Mouse (Mus musculus) kidney, adult 18-20 months (tissue): Measurements from ENCODE around the gene C2cd2l.
"Not testable (repeated sequence)": the region's sequence is repeated elsewhere in the genome, so short reads cannot be mapped to it uniquely, and the experiment has no call there.

Experiments
- DNase-seq: peaks from one replicate; pipeline ENCODE4 v3.0.0; 2021

Gene C2cd2l

DNA sequence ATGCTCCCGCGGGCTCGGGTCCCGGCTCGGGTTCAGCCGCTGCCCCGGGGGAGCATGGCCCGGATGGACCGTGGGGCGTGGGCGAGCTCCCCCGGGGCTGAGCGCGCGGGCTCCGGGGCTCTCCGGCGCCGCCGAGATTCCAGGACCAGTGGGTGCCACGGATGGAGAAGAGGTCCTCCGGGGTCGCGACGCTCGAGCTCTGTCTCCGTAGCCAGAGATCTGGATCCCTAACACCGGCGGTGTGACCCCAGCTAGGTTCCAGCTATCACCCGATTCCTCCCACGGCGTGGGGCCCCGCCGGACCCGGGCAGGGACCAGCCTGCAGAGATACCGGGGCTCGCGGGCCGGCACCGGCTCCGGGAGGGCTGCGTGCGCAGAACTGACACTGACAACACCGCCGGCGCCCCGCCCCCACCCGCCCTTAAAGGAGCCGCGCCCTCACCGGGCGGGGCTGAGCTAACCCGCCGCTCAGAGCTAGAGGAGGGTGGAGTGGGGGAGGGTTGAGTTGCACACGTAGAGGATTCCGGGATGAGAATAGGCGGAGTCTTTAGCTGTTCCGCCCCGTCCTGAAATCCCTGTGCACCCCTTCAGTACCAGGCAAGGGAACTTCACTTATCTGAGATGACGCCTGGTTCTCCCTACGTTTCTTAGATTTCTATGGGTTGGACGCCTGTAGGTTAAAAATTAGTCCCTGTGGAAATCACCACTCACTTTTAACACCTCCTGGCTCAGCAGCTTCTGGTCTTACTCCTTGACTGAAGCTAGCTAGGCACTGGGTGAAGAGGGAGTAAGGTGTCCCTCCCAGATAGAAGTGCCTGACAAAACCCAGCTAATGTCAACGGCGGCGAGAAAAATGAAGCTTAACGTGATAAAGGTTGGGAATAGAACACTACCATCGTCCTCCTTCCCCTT lies at the start of gene C2cd2l:
Gene C2cd2l (minus strand): TSS at position 399 of the 912 bp plus-strand sequence.
- DNase-seq = peak; percentile 89

DNA sequence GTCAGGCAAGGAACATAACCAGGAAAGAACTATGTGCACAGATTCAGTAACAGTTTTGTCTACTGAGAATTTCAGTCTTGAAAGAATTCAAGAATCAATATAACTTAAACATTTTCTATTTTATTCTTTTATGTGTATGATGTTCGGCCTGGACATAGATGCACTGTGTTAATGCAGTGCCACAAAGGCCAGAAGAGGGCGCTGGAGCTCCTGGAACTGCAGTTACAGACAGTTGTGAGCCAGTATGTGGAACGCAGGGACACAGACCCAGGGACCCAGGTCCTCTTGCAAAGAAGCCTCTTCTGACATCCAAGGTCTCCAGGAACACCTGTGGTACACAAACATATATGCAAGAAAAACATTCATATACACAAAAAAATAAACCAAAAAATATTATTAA lies 44.4 kb upstream of the C2cd2l start:
- DNase-seq = peak; percentile 46

DNA sequence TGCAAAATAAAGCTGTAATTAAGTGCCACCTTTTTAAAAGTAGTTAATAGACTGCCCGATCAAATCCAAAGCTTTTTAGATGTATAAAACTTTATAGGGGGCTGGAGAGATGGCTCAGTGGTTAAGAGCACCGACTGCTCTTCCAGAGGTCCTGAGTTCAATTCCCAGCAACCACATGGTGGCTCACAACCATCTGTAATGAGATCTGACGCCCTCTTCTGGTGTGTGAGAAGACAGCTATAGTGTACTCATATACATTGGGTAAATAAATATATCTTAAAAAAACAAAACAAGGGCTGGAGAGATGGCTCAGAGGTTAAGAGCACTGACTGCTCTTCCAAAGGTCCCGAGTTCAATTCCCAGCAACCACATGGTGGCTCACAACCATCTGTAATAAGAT lies 41.8 kb upstream of the C2cd2l start:
- DNase-seq = not testable (repeated sequence)

DNA sequence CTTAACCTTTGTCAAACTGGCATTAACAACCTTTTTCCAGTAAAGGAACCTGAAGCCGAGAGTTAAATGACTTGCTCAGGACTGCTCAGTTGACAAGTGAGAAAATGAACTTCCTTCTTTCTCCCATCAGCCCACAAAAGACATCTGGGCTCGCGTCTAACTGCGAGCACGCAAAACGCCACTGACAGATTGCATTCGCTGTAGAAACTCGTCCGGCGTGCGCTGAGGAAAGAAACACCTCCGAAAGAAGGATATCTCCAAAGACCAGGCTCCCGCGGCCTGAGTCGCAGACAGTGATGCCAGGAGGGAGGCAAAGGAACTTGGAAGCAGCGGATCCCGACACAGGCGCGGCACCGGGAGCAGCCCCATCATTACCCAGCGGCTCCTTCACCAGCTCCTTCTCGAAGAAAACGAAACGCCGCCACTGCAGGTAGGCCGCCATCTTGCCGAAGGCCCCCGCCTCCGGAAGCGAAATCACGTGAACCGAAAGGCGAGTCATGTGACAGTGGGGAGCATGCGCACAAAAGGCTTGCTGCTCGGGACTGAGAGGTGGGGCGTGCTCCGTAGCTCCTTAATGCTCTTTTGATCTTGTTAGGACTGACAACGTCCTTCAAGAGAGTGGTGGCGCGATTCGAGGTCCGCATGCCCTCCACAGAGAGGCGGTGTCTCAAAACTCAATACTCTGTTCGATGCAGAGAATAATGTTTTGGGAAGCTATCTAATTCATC lies 41.3 kb upstream of the C2cd2l start, which contains the start of gene Vps11:
Gene Vps11 (minus strand): TSS at position 481 of the 728 bp plus-strand sequence.
- peak; percentile 95 for DNase-seq

DNA sequence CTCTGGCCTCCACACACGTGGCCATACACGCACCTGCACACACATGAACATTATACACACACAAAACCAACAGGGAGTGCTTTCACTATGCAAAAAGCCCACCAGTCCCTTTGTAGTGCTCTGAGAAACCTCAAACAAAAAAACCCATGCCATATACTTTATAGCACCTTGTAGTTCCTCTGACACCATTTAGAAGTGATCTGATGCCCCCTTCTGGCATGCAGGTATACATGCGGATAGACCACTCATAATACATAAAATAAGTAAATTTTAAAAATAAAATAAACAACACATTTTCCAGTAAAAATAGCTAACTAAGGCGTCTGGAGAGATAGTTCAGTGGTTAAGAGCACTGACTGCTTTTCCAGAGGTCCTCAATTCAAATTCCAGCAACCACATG lies 37.1 kb upstream of the C2cd2l start:
- no peak for DNase-seq

DNA sequence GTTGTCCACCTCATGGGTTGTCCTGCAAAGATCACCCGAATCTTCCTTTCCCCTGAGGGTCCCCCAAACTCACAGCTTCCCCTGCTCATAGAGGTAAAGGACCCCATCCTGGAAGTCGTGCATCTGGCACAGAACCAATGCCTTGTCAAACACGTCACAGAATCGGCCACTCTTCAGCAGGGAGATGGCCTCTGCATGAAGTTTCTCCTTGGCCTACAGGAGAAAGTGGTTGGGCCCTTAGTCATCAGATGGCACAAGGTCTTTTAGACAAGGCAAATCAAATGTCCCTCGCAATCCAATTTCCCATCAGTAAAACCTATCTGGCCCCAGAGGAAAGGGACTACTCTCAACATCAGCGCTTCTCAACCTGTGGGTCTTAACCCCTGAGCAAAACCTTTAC lies 33.1 kb upstream of the C2cd2l start:
- DNase-seq = no peak

DNA sequence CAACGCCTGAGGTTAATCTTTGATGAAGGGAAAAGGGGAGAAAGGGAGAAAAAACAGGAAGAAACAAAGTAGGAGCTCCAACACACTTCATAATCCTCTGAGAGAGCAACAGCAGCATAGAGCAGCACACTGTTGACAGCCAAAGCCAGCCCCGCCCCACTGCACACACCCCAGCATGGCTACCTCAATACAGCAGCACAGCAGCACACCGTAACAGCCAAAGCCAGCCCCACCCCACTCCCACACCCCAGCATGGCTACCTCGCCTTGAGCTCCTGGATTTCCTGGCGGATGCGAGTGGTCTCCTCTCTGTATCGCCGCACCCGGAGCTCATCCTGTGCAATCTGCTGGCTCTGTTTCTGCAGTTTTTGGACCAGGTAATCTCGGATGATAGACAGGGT lies 32.3 kb upstream of the C2cd2l start:
- DNase-seq = no peak

DNA sequence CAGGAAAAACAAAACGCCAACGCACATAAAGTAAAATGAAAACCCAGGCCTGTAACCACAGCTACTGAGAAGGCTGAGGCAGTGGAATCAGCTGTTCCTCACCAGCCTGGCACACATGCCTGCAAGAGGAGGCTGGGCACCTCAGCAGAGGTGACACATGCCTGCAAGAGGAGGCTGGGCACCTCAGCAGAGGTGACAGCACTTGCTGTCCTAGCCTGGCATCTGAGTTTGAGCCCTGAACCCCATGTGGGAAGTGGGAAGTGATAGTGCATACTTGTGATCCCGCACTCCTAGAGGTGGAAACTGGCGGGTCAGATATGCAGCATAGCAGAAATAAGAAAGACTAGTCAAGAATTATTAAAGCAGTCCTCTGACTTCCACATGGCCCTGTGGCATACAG lies 31.3 kb upstream of the C2cd2l start:
- DNase-seq = no peak

DNA sequence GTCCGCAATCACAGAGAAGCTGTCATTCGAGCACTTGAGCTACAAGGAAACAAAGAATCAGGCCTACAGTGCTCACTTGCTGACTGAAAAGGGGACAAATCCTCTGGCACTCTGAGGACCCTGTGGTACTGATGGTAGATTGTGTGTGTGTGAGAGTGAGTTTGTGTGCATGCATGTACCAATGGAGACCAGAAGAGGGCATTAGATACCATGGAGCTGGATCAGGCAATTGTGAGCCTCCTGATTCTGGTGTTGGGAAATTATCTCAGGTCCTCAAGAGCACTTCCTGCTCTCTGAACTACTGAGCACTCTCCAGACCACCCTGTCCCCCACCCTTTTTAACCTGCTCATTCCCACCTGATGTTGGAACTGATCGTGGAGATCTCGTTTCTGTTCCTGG lies 28.5 kb upstream of the C2cd2l start:
- no peak for DNase-seq

DNA sequence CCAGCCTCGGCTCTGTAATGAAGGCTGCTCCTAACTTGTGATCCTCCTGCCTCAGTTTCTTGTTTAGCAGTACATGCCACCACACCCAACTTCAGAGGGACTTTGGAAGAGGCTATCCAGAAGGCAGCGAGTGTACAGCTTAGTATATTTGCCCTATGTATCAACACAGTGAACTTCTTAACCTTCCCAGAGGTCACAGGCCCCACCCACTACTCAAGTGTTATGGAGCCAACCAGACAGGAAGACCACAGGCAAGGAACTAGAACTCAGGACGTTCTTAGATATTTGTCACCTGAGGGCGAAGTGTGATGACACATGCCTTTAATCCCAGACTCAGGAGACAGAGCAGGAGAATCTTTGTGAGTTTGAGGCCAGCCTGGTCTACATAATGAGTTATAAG lies 27.5 kb upstream of the C2cd2l start:
- no peak for DNase-seq

DNA sequence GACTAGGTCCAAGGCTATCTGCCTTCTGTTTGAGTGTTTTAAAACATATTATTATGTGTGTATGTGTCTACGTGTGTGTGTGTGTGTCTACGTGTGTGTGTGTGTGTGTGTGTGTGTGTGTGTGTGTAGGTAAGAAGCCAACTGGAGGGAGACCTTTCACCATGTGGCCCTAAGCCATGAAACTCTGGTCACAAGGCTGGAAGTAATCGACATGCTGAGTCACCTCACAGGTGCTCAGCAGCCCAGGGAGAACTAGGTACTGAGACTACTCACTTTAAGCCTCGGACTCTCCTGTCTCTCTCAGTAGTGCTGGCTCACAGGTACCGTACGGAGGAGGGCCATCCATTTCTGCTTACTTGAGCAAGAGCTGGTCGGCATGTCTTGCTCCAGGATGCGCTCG lies 27.1 kb upstream of the C2cd2l start:
- DNase-seq = no peak

DNA sequence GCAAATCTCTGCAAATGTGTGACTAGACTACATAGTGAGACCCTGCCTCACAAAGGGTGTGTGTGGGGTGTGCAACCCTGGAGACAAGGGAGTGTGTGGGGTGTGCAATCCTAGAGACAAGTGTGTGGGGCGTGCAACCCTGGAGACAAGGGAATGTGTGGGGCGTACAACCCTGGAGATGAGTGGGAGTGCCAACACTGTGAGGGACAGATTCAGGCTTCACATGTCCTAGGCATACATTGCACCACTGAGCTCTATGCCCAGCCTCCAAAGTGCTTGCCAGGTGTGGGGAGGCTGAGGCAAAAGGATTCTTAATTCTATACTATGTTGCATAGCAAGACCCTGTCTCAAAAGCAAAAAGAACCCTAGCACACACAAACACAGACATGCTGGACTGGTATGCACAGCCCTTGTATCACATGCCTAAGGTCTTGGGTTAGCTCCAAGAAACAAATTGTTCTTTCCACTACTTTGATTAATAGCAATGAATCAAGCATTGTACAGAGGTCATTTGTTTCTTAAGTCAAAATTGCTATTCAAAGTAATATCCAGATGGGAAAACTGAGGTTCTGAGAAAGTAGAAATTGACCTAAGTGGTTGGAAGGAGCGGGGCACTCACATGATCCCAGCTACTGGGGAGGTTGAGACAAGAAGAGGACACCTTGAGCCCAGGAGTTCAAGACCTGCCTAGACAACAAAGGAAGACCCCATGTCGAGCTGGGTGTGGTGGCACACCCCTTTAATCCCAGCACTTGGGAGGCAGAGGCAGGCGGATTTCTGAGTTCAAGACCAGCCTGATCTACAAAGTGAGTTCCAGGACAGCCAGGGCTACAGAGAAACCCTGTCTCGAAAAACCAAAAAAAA lies 25.7 kb upstream of the C2cd2l start:
- DNase-seq = no peak

DNA sequence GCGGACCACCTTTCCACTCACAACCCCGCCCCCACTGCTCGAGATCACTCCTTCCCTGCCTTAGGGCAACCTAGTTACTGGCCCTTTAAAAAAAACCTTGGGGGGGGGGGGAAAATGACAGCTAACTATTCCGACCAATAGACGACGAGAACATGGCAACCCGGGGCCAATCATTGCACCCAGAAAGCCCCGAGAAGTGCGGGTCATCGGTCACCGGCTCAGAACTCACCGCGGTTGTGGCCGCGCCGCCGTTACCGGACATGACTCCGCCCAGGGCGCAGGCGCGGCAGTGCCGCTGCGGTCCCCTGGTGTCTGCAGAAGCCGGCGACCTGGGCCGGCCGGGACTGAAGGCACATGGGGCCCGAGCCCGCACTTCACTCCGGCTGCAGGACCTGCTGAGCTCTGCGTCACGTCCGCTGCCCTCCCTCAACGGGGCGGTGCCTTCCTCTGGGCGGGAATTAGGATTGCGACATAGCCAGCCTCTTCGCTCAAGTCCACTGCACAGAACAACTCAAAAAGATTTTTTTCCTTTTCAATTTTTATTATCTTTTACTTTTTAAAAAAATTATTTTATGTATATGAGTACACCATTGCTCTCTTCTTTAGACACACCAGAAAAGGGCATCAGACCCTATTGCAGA lies 23.8 kb upstream of the C2cd2l start, which contains the start of gene Hmbs:
Gene Hmbs (minus strand): TSS at position 448 of the 641 bp plus-strand sequence.
- peak; percentile 98 for DNase-seq

DNA sequence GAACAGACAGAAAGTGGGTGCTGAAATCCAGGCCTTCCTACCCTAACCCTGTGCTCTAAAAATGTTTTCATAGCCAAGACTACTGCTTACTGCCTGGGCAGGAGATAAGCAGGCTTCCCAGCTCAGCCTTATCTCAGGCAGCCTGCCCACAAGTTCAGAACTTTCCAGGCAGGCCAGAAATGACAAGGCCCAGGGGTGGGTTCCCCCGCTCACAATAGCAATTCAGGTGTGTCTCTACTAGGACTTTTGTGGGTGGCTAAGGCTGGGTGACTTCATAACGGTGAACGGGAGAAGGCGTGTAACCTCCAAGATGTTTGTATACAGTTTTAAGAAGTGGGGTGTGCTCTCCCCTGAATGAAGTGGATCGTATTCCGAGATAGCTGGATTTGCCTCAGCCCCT lies 23.2 kb upstream of the C2cd2l start:
- DNase-seq = no peak

DNA sequence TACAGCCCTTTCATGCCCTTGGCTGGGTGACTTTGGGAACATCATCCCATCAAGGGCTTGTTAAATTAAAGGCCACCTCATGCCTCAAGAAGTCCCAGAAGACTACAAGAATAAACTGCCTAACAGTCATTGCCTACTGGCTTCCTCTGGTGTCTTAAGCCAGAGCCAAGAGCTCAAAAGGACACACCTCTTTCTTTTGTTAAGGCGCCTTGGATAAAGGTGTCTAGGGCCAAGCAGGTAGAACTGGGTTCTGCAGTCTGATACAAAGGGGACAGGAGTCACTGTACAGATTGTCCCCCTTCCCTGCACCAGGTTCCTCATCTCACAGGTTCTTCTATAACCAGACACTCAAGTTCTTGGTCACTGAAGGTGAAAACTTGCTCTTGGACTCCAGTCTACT lies 22.5 kb upstream of the C2cd2l start:
- DNase-seq = no peak

DNA sequence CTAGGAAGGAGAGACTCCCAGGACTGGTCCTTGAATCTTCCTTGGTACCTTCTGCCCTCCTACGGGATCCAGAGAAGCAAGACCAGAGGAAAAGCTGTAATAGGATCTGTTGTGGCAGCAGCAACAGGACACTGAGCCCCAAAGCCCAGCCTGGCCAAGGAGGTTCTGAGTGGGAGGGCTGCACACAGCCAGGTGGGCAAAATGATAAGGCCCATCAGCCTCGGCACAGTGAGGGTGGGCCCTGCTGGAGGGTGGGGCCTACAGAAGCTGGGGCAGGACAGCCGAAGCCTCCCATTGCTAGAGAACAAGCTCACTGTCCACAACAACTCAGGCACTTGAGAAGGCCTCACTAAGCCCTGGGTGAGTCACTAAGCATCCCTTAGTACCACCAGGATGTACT lies 22.1 kb upstream of the C2cd2l start:
- no peak for DNase-seq

DNA sequence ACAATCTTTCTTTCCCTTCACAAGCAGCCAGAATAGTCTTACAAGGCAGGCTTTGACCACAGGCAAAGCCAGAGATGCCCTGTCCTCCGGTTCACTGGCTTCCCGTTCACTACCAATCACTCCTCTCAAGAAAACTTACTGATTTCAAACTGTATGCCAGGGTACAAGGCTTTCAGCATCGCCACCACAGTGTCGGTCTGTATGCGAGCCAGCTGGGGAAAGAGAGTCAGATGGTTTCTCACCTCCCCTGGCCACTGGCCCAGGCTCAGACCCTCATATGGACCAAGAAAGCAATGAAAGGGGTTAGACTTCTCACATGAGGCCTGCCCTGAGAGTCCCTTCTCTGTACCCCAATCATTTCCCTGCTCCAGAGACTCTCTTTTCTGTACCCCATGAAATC lies 21.4 kb upstream of the C2cd2l start:
- no peak for DNase-seq

DNA sequence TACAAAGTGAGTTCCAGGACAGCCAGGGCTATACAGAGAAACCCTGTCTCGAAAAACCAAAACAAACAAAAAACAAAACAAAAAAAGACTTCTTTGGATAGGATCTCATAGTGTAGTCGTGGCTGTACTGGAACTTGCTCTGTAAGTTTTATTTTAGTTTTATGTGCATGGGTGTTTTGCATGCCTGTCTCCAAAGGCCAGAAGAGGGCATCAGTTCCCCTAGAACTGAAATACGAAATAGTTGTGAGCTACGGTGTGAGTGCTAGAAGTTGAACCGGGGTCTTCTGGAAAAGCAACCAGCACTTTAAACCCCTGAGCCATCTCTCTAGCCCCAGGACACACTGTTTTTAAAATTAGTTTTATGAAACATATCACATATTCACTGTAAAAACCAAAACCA lies 18.5 kb upstream of the C2cd2l start:
- DNase-seq = no peak

DNA sequence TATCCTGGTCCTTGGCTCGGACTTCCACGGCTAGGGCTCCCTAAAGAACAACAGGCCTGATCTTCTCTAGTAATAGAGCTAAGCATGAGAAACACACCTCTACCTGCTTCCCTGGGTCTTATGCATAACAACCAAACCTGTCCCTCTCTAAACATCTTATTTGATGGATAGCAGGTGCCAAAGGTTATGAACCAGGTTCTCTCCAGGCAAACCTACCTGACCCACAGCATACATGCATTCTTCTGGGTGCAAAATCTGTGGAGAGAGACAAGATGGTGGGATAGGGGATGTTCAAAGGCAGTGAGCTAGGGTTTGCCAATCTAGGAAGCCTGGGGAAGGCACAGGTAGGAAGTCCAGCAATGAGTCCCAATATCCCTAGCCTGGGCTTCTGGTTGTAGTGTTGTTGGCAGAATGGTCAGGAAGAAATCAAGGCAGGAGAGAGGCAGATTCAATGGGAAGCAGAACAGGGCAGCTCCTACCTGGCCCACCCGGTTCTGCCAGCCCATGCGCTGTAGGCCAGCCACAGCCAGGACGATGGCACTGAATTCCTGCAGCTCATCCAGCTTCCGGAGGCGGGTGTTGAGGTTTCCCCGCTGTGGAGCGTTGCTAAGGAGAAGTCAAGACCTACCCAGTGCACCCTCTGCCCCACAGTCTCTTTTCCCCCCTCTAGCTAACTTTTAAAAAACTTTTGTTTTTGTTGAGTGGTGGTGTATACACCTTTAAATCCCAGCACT lies 17.5 kb upstream of the C2cd2l start:
- no peak for DNase-seq

DNA sequence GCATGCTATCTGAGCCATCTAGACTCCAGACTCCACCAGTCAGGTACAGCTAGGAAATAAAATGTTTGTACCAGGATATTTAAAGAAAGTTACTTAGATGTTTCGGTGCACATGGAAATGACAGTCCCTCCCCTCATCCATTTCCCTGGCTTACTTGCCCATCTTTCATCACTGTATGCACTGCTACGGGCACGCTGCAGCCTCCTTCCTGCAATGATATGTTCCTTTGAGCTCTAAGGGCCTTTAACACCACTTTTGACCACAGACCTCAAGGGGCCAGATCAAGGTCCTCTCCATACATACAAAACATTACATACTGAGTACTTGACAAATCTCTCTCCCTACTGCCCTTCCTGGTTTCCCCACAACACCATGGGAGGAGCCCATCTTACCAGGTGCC lies 16.9 kb upstream of the C2cd2l start:
- no peak for DNase-seq

DNA sequence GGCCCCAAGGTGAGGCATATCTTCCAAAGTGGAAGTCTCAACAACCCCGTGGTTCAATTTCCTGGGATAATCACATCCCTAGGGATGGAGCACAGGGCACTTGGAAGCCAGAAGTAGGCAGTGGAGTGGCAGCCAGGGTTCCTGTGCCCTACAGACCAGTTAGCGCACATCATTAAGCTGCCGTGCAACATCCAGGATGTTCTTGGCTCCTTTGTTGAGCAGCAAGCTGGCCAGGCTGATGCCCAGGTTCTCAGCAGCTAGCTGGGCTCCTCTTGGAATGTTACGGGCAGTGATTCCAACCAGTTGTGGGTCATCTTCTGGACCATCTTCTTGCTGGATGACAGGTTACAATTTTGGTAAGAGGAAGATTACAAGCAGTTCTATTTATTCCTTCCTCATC lies 16.4 kb upstream of the C2cd2l start:
- DNase-seq = not testable (repeated sequence)

DNA sequence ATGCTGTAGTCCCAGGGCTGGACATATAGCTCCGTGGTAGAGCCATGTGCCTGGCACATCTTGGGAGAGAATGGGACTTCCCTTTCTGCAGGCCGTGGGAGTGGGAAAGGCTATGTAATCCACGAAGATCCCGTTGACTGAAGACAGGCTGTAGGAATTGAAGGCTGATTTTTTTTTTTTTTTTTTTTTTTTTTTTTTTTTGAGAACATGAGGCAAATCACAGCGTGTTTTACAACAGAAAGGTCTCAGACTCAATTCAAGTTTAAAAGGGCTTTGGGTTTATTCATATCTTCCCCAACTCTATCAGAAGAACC lies 16.0 kb upstream of the C2cd2l start:
- no peak for DNase-seq
